Mouse (Mus musculus) heart, adult 2 months (tissue): ENCODE measurements around the gene Commd3.

ENCODE experiments used
- CTCF ChIP-seq: fragments of 200-600 bp; IDR thresholded peaks from 2 replicates; pipeline ENCODE4 v1.8.1; 2022; ENCODE audit warnings: antibody characterized with exemption, mild to moderate bottlenecking, moderate library complexity
- EP300 ChIP-seq: fragments of 200-500 bp; IDR thresholded peaks from 2 replicates; pipeline ENCODE4 v1.6.1; 2011; ENCODE audit warnings: low read depth, low read length, control low read depth; ENCODE audit not compliant: insufficient read depth
- POLR2A ChIP-seq: fragments of 200-500 bp; IDR thresholded peaks from 2 replicates; pipeline ENCODE4 v1.6.1; 2011; ENCODE audit warnings: mild to moderate bottlenecking, low read depth, low read length, control low read depth; ENCODE audit not compliant: insufficient read depth

DNA sequence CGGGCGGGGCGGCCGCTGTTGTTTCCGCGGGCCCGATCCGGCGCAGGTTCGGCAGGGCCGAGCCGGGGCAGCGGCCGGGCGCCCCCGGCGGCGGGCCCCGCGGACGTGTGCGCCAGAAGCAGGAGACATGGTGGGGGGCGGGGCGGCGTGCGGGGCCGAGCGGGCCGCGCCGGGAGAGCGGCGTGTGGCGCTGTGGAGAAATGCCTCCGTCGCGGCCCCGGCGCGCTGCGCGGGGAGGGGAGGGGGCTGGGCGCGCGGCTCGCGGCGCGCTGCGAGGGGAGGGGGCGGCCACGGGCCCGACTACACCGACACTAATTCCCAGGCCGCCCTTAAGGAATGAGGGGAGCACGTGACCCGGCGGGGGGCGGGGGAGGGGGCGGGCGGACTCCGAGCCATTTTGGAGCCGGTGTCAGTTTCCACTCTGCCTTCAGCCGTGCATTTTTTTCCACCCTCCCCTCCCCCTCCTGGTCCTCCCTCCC, 4.3 kb downstream of the Commd3 start:
- TF ChIP-seq CTCF (0 out of 2 replicates have a peak, but pooled peaks have one; percentile 1), POLR2A (no peak), EP300 (no peak)
